Mouse (Mus musculus) fat pad, adult 2 months (tissue): ENCODE measurements at regions not wholly inside any gene's neighbourhood (a gene's known extent, or its start where the extent isn't known, plus 50 kb on each side); places are given as distances from the start of the nearest gene placed in this dataset.

Source experiments
- DNase-seq: peaks from one replicate; pipeline ENCODE4 v3.0.0-alpha.2; 2011; ENCODE audit warnings: low read depth, low spot score; ENCODE audit errors: extremely low read depth

GRCm38 (mm10) chr8:46898697-46899445 lies 87.8 kb upstream of the Enpp6 start:
- no peak for DNase-seq

DNA sequence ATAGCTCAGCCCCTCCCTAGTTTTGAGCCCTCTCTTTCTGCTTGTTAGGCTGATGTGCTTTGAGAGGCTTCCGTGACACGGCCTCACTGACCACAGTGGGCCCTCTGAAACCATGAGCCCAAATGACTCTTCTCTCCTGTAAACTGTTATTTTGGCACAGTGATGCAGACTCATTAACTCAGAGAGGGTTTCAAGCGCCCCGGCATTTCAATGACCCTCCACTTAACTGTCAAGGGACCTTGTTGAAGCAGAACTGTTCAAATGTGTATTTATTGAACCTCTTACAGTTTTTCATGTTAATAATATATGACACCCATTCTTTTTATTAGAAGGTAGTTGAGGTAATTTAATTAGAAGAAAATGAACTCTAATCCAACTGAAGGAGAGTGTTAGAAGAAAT lies 85.9 kb upstream of the Enpp6 start:
- no peak for DNase-seq

DNA sequence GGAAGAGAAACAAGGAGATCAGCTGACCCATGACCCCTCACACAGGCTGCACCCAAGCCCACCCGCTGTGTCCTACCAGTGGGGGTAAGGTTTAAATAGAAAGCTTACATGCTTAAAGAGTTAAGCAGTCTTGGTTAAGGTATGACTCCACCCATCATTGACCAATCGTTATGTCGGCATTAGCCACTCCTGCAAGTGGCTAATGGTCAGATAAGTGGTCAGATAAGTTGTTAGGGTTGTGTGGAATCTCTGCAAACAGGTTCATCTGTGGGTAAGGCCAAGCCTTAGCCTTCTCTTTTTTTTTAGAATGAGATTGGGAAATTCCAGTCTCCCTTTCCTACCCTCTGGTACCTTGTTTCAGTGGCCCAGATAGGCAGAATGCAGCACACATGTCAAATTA lies 82.0 kb upstream of the Enpp6 start:
- peak; percentile 16 for DNase-seq

GRCm38 (mm10) chr8:46907390-46907789 lies 79.3 kb upstream of the Enpp6 start:
- no peak for DNase-seq

DNA sequence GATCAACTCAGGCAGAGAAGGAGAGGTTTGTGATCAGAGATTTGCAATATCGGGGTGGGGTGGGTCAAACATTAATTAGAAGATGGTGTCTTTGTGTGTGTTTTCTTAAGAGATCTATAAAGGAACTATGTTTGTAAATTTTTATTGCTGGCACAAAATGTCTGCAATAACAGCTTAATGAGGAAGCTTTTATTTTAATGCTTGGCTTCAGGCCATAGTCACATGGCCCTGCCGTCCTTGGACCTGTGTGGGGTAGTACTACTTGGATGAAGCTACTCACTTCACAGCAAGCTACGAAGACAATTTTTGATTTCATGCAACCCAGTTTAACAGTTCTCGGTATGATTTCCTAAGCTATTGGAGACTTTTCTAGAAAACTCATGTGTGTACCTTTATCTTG lies 78.5 kb upstream of the Enpp6 start:
- no peak for DNase-seq

- DNase-seq: no peak
Observed at GRCm38 (mm10) chr8:46913956-46914355, 72.7 kb upstream of the Enpp6 start.

GRCm38 (mm10) chr8:46920071-46920470 lies 66.6 kb upstream of the Enpp6 start:
- no peak for DNase-seq

GRCm38 (mm10) chr8:46921075-46921474 lies 65.6 kb upstream of the Enpp6 start:
- no peak for DNase-seq

- DNase-seq: no peak
Observed at GRCm38 (mm10) chr8:46921585-46921984, 65.1 kb upstream of the Enpp6 start.

GRCm38 (mm10) chr8:46924787-46925548 lies 61.7 kb upstream of the Enpp6 start:
- no peak for DNase-seq

GRCm38 (mm10) chr8:46928718-46929117 lies 58.0 kb upstream of the Enpp6 start:
- DNase-seq: no peak

DNA sequence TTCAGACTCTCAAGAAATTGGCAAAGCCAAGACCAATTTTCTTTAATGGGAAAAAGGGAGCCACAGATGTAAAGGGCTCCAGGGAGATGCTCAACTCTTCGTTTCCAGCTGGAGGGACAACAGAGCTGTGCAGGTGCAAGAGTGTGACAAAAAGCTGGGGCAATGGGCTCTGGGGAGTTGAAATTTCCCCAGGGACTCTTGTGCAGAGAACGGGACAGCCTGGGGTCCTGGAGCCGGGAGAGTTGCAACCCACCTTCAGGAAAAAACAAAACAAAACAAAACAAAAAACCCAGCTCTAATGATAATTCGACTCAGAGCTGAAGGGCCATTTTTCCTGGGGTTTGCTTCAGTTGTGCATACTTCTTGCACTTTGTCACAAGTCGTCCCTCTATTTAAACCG lies 57.0 kb upstream of the Enpp6 start:
- DNase-seq: no peak

DNA sequence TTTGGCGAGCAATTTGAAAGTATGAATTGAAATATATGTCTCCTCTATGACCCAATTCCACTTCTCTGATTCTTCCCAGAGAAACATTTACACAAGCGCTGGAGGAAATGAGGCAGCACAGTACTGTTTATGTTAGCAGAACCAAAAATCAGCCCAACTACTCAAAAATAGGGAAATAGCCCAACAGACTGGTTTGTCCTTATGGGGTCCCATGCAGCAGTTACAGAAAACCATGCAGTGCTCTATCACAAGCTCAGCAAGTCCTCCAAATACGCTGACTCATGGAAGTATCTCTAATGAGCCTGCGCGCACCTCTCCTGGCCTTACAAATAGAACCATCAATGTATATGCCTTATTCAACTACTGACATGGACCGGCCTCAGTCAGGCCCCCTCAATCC lies 55.4 kb upstream of the Enpp6 start:
- DNase-seq: no peak

DNA sequence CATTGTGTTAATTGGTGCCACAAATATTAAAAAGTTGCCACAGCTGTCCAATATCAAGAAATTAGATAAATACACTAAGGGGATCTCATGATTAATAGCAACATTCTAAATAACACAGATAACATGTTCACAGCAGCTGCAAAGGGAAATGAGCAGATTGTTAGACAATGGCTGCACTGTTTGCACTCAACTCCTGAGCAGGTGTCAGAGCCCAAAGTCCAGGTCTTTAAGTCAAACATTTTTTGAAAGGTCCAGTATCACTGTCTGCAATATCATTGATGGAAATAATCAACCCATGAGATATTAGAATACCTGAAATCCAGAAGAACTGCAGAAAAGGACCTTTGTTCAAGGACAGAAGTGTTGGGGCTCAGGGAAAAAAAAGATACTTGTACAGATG lies 53.4 kb upstream of the Enpp6 start:
- no peak for DNase-seq

- DNase-seq: no peak
Observed at GRCm38 (mm10) chr8:46934254-46934653, 52.4 kb upstream of the Enpp6 start.

DNA sequence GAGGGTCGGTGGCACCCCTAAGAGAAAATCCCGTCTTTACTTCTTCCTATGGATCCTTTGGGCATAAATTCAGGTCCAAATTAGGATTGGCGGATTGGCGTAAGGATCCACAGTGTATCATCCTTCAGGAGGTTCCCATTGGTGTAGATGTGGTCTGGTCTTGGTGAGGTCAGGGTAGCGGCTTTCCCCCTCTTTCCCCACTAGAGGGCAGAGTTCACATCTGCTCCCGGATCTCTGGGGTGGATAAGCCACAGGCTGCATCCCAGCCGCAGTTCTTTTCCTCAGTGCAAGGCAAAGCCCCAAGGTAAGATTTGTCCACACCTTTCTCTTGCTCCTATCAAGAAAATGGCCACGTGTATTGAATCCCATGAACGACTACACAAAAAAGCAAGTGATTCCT lies 51.8 kb upstream of the Enpp6 start:
- no peak for DNase-seq

DNA sequence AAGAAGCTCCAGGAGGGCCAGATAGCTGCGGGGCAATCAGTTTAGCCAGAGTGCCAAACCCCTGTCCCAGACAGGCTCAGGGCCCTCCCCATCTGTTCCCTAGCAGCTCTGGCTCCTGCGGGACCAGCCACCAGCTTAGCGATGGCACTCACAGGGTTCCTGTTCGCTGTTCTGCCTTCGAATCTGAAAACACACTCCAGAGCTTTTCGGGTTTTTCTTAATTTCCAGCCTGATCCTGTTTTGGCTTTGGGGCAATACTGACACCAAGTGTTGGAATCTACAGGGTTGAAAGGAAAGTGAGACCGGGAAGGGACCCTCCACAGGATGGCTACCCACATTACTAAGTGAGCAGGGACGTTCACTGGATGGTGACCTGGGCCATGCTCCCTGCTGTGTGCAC lies 50.6 kb upstream of the Enpp6 start:
- no peak for DNase-seq
